Mouse (Mus musculus) CH12.LX (cell line): Measurements from ENCODE around the gene Sh3bgrl2. TPM values are rescaled to one million over a fixed set of nuclear protein-coding genes. Genes with fewer than 3 reads are reported as not detected.

ENCODE experiments used
- DNase-seq: peaks from one replicate; pipeline ENCODE4 v3.0.0-alpha.2; 2013; ENCODE audit errors: extremely low read depth
- H3K27ac ChIP-seq: 2 replicates; pipeline ENCODE4 v1.5.1; 2012; ENCODE audit warnings: low read depth, mild to moderate bottlenecking, control low read depth, moderate library complexity; ENCODE audit not compliant: insufficient read depth
- H3K27me3 ChIP-seq: replicated peaks from 2 replicates; pipeline ENCODE3; 2012; ENCODE audit warnings: inconsistent platforms
- H3K36me3 ChIP-seq, 2 experiments: replicated peaks in 1 of 2; 2 replicates each; pipeline versions ENCODE3 to v1.6.1; 2012; ENCODE audit warnings: inconsistent platforms in 1 of 2, low read length in 1 of 2, mild to moderate bottlenecking in 1 of 2, mixed read lengths in 1 of 2, moderate library complexity in 1 of 2; ENCODE audit not compliant: control insufficient read depth in 1 of 2, insufficient read depth in 1 of 2
- H3K4me1 ChIP-seq, 2 experiments: 2 replicates each; pipeline ENCODE4 v1.6.1; 2012; ENCODE audit warnings: inconsistent platforms in 1 of 2, moderate library complexity in 1 of 2; ENCODE audit not compliant: insufficient read depth in 2 of 2, control insufficient read depth in 1 of 2
- H3K4me2 ChIP-seq: 2 replicates; pipeline ENCODE4 v1.6.1; 2012; ENCODE audit warnings: low read depth, mild to moderate bottlenecking, control low read depth; ENCODE audit not compliant: poor library complexity, insufficient read depth, severe bottlenecking
- H3K4me3 ChIP-seq, 3 experiments: fragments of 150-350 bp in 1 of 3; sonication (generic) in 1 of 3; replicated peaks in 1 of 3; 2 replicates each; pipeline versions ENCODE3 to v1.5.1; 2011 to 2012; ENCODE audit warnings: low read depth in 2 of 3, low read length in 2 of 3, mild to moderate bottlenecking in 2 of 3, moderate library complexity in 2 of 3, control low read depth in 1 of 3, improper control_type of control experiment in 1 of 3, inconsistent platforms in 1 of 3, mixed read lengths in 1 of 3; ENCODE audit not compliant: poor library complexity in 1 of 3
- H3K79me2 ChIP-seq: replicated peaks from 2 replicates; pipeline ENCODE4 v1.6.1; 2012; ENCODE audit warnings: mild to moderate bottlenecking, moderate library complexity; ENCODE audit not compliant: control insufficient read depth, poor library complexity, insufficient read depth, severe bottlenecking; ENCODE audit errors: extremely low read depth
- H3K9ac ChIP-seq: 2 replicates; pipeline ENCODE4 v1.6.1; 2012; ENCODE audit warnings: low read depth, mild to moderate bottlenecking, control low read depth, moderate library complexity; ENCODE audit not compliant: insufficient read depth
- H3K9me3 ChIP-seq: replicated peaks from 2 replicates; pipeline ENCODE3; 2012; ENCODE audit warnings: low read length, inconsistent platforms, mixed read lengths
- CHD1 ChIP-seq: IDR thresholded peaks from 2 replicates; pipeline ENCODE4 v1.6.1; 2012; ENCODE audit warnings: low read depth, low read length, improper control_type of control experiment, inconsistent platforms
- CTCF ChIP-seq, 2 experiments: IDR thresholded peaks in 1 of 2; conservative IDR thresholded peaks in 1 of 2; 2 replicates each; pipeline ENCODE4 v1.5.1; 2011 to 2012; ENCODE audit warnings: low read depth in 2 of 2, low read length in 2 of 2, improper control_type of control experiment in 1 of 2, inconsistent platforms in 1 of 2, mild to moderate bottlenecking in 1 of 2, moderate library complexity in 1 of 2
- ELF1 ChIP-seq: IDR thresholded peaks from 2 replicates; pipeline ENCODE4 v1.6.1; 2014; ENCODE audit warnings: low read depth, mild to moderate bottlenecking, inconsistent platforms, low read length, improper control_type of control experiment
- EP300 ChIP-seq: IDR thresholded peaks from 2 replicates; pipeline ENCODE4 v1.6.1; 2011; ENCODE audit warnings: low read length, improper control_type of control experiment
- GABPA ChIP-seq: IDR thresholded peaks from 2 replicates; pipeline ENCODE4 v1.6.1; 2012; ENCODE audit warnings: low read depth, low read length, improper control_type of control experiment, inconsistent platforms; ENCODE audit not compliant: insufficient replicate concordance
- HCFC1 ChIP-seq: IDR thresholded peaks from 2 replicates; pipeline ENCODE4 v1.6.1; 2012; ENCODE audit warnings: low read depth, mild to moderate bottlenecking, inconsistent platforms, low read length, improper control_type of control experiment
- JUND ChIP-seq: conservative IDR thresholded peaks from 2 replicates; pipeline ENCODE4 v1.6.1; 2011; ENCODE audit warnings: low read depth, low read length, improper control_type of control experiment
- KAT2A ChIP-seq: IDR thresholded peaks from 2 replicates; pipeline ENCODE4 v1.6.1; 2012; ENCODE audit warnings: low read length, improper control_type of control experiment, inconsistent platforms; ENCODE audit not compliant: insufficient replicate concordance
- MAX ChIP-seq: IDR thresholded peaks from 2 replicates; pipeline ENCODE4 v1.6.1; 2011; ENCODE audit warnings: low read length, improper control_type of control experiment
- NELFE ChIP-seq: IDR thresholded peaks from 2 replicates; pipeline ENCODE4 v1.6.1; 2011; ENCODE audit warnings: low read depth, low read length, improper control_type of control experiment
- NRF1 ChIP-seq: IDR thresholded peaks from 2 replicates; pipeline ENCODE4 v1.6.1; 2014; ENCODE audit warnings: low read depth, mild to moderate bottlenecking, inconsistent platforms, low read length, improper control_type of control experiment, moderate library complexity
- RAD21 ChIP-seq: IDR thresholded peaks from 2 replicates; pipeline ENCODE4 v1.6.1; 2011; ENCODE audit warnings: low read depth, mild to moderate bottlenecking, low read length, improper control_type of control experiment, moderate library complexity
- SIN3A ChIP-seq: IDR thresholded peaks from 2 replicates; pipeline ENCODE4 v1.6.1; 2012; ENCODE audit warnings: low read length, improper control_type of control experiment, inconsistent platforms
- TCF12 ChIP-seq: IDR thresholded peaks from 2 replicates; pipeline ENCODE4 v1.6.1; 2014; ENCODE audit warnings: low read depth, mild to moderate bottlenecking, inconsistent platforms, low read length, improper control_type of control experiment
- USF1 ChIP-seq: IDR thresholded peaks from 2 replicates; pipeline ENCODE4 v1.6.1; 2014; ENCODE audit warnings: low read depth, mild to moderate bottlenecking, inconsistent platforms, low read length, improper control_type of control experiment
- USF2 ChIP-seq: conservative IDR thresholded peaks from 2 replicates; pipeline ENCODE4 v1.6.1; 2011; ENCODE audit warnings: low read depth, low read length, improper control_type of control experiment
- ZC3H11A ChIP-seq: IDR thresholded peaks from 2 replicates; pipeline ENCODE4 v1.6.1; 2012; ENCODE audit warnings: low read depth, mild to moderate bottlenecking, inconsistent platforms, low read length, improper control_type of control experiment
- ZKSCAN1 ChIP-seq: IDR thresholded peaks from 2 replicates; pipeline ENCODE4 v1.6.1; 2012; ENCODE audit warnings: low read depth, inconsistent platforms, low read length, improper control_type of control experiment, borderline replicate concordance
- dilution Hi-C: fragments of 300-500 bp; cut with MboI; formaldehyde crosslinking; loops from 2 replicates; pipeline ENCODE4 v1.14.3; 2020; ENCODE audit warnings: low sequenced_read_pairs; ENCODE audit not compliant: extremely low pct_unique_long_range_greater_than_20kb, extremely low pct_ligation_motif_present
- in situ Hi-C: fragments of 300-500 bp; cut with MboI; formaldehyde crosslinking; loops from 3 replicates; pipeline ENCODE4 v1.14.3; 2019; ENCODE audit warnings: low sequenced_read_pairs, low pct_ligation_motif_present, low pct_unique_long_range_greater_than_20kb, mixed read lengths
- polyA plus RNA-seq: library from polyadenylated mRNA; unstranded; fragments of >175 nt; gene quantifications from 2 replicates; pipeline ENCODE4 v1.2.1, GENCODE M21; 2012; ENCODE audit warnings: low read depth; ENCODE audit not compliant: insufficient read length
- total RNA-seq, 2 experiments: library from RNA; depleted of rRNA; stranded (reverse); fragments of 300-350 nt in 1 of 2; fragments of >200 nt in 1 of 2; gene quantifications; 2 replicates each; pipeline ENCODE4 v1.2.3; 2012 to 2014

The Sh3bgrl2 gene
- total and polyA plus RNA-seq, 3 experiments = 0.04 to 0.27 (median 0.11) TPM

DNA sequence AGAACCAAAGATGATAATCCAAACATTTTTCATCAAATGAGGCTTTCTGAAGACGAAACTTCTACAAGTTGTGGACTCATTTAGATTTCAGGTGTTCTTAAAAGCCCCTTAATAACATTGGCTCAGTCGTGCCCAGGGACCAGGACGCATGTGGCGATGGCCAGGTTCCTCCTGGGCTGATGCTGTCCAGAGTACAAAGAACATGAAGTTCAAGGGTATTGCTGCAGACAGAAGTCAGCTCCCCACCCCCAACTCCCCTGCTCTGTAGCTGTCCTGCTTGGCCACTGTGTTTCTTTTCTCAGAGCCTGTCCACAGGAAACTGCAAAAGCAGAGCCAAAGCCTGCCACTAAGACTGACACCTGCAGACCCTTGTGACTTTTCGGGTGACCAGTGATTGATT is 45.7 kb downstream of the Sh3bgrl2 start:
- no peaks in the 10 kb centered on the region for H3K27me3 ChIP-seq
- no peaks in the 10 kb centered on the region for H3K79me2 ChIP-seq
- no peak for DNase-seq
- dilution Hi-C loops = no loop called here
- H3K4me2 ChIP-seq = no peak overlapping the region
- no peak overlapping the region for H3K27ac ChIP-seq
- H3K4me1 ChIP-seq = peaks cover 5 to 26% of the 10 kb centered on the region in 2 experiments
- H3K9me3 ChIP-seq = no peaks in the 10 kb centered on the region
- TF ChIP-seq NRF1 (no peak), GABPA (no peak), USF1 (no peak), ZKSCAN1 (no peak)
- H3K9ac ChIP-seq = no peak overlapping the region
- H3K36me3 ChIP-seq = no peaks in the 10 kb centered on the region
- no peak overlapping the region for H3K4me3 ChIP-seq
- in situ Hi-C loops = no loop called here

GRCm38 (mm10) chr9:83596132-83596531 is 48.0 kb downstream of the Sh3bgrl2 start:
- Histone ChIP-seq H3K9ac (no peak overlapping the region), H3K4me3 (no peak overlapping the region), H3K27ac (no peak overlapping the region), H3K9me3 (no peaks in the 10 kb centered on the region), H3K27me3 (no peaks in the 10 kb centered on the region), H3K4me2 (no peak overlapping the region), H3K79me2 (no peaks in the 10 kb centered on the region), H3K36me3 (no peaks in the 10 kb centered on the region), H3K4me1 (peaks cover 11 to 35% of the 10 kb centered on the region in 2 experiments)
- no peak for DNase-seq
- dilution Hi-C loops = no loop called here
- in situ Hi-C loops = no loop called here
- no peak for TF ChIP-seq MAX
- no peak for TF ChIP-seq CHD1
- no peak for TF ChIP-seq HCFC1
- no peak for TF ChIP-seq KAT2A
- TF ChIP-seq JUND = no peak
- no peak for TF ChIP-seq ELF1
- TF ChIP-seq ZC3H11A = no peak
- TF ChIP-seq USF2 = no peak
- no peak for TF ChIP-seq CTCF (conservative IDR thresholded peaks at IDR 0.05 in 1 of 2, IDR thresholded peaks at IDR 0.05 in 1 of 2; ENCODE audit: low read depth in 2 of 2, low read length in 2 of 2)
- no peak for TF ChIP-seq RAD21
- TF ChIP-seq NRF1 = no peak
- TF ChIP-seq GABPA = no peak
- TF ChIP-seq TCF12 = no peak
- TF ChIP-seq SIN3A = no peak
- TF ChIP-seq EP300 = no peak
- TF ChIP-seq NELFE = no peak
